15 mouse cellular contexts compared by ENCODE assay signal in the genomic region with DNA sequence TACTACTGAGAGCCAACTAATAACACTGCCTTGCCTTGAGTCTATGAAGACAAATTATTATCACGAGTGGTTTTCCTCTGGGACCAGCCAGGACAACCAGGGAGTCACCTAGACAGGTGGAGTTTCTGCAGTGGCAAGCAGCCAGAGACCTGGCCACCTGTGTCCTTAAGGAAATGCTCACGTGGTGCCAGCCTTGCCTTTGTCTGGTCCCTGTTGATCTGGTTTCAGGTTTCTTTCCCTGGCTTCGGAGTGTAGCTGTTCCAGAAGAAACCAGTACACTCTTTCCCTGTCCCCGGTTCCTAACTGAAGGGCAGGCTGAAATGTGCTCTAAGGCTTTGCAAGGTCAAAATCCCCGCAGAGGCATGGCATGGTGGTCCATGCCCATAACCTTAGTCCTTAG. TPM values are rescaled to one million over a fixed set of nuclear protein-coding genes. Genes with fewer than 3 reads are reported as not detected.
DNase-seq lines count a peak whose midpoint lies in the region; ATAC-seq and TF ChIP-seq lines count a peak whose summit lies in the region.
"Had no signal": no experiment of that assay in that cellular context is flagged by ENCODE, and none has a peak within 500 bp of the region (broad histone marks: within the 10 kb centered on the region; RNA-seq: fewer than 3 reads in every experiment).

No protein-coding gene starts in this region.

- no peak for ATAC-seq in lung, embryonic 15.5 days (ENCODE audit: borderline replicate concordance, extremely low read depth, low FRiP score, low TSS enrichment)
- peak; percentile 70 for ATAC-seq in stomach, postnatal 0 days (ENCODE audit: low FRiP score, low TSS enrichment)
- ATAC-seq: midbrain, embryonic 15.5 days had no signal

- H3K36me3 ChIP-seq in lung, embryonic 15.5 days: no peaks in the 10 kb centered on the region
- H3K36me3 ChIP-seq in stomach, postnatal 0 days (ENCODE audit: control insufficient read depth, insufficient read depth, low read length): no peaks in the 10 kb centered on the region
- H3K36me3 ChIP-seq: hindbrain, embryonic 15.5 days; midbrain, embryonic 15.5 days had no signal

- no peak overlapping the region for H3K9ac ChIP-seq in lung, embryonic 15.5 days
- H3K9ac ChIP-seq in stomach, postnatal 0 days (ENCODE audit: low read length): no peak overlapping the region
- H3K9ac ChIP-seq: hindbrain, embryonic 15.5 days; midbrain, embryonic 15.5 days had no signal

- WGBS in lung, embryonic 15.5 days: 32% methylated on average over 5 of the region's 5 CpGs
- 42% methylated on average over 5 of the region's 5 CpGs for WGBS in stomach, postnatal 0 days

- H3K4me2 ChIP-seq in lung, embryonic 15.5 days: no peak overlapping the region
- no peak overlapping the region for H3K4me2 ChIP-seq in stomach, postnatal 0 days (replicated peaks; ENCODE audit: low read depth)
- H3K4me2 ChIP-seq: hindbrain, embryonic 15.5 days; midbrain, embryonic 15.5 days had no signal

- TF ChIP-seq EP300 in stomach, postnatal 0 days (optimal IDR thresholded peaks at IDR 0.05): no peak

- no peak overlapping the region for H3K4me3 ChIP-seq in lung, embryonic 15.5 days
- H3K4me3 ChIP-seq in stomach, postnatal 0 days (ENCODE audit: low read depth, low read length): no peak overlapping the region
- H3K4me3 ChIP-seq: heart, adult 2 months; hindbrain, embryonic 15.5 days; midbrain, embryonic 15.5 days had no signal

- no peaks in the 10 kb centered on the region for H3K4me1 ChIP-seq in lung, embryonic 15.5 days
- no peaks in the 10 kb centered on the region for H3K4me1 ChIP-seq in stomach, postnatal 0 days (replicated peaks; ENCODE audit: control insufficient read depth, insufficient read depth)
- H3K4me1 ChIP-seq: hindbrain, embryonic 15.5 days; midbrain, embryonic 15.5 days had no signal

- peak; percentile 30 for DNase-seq in cerebellum, adult 8-10 months
- DNase-seq in cerebellum, adult 11 months: no peak
- DNase-seq in lung, postnatal 14 days: no peak
- peak; percentile 65 for DNase-seq in kidney, postnatal 10 days
- peak; percentile 79 for DNase-seq in stomach, postnatal 0 days (ENCODE audit: low spot score)
- DNase-seq in urinary bladder, adult 2 months (ENCODE audit: low spot score): no peak
- DNase-seq in layer of hippocampus, adult 11-12 months (ENCODE audit: low spot score): no peak
- DNase-seq: adrenal gland, postnatal 25 days; heart, adult 2 months; heart, postnatal 10 days; right cerebral cortex, postnatal 25 days; thymus, postnatal 36 days had no signal

- no peak for TF ChIP-seq CTCF in stomach, postnatal 0 days (IDR thresholded peaks at IDR 0.05; ENCODE audit: low read depth)

- H3K27me3 ChIP-seq in lung, embryonic 15.5 days: no peaks in the 10 kb centered on the region
- no peaks in the 10 kb centered on the region; the same call in 1 of the 2 replicates for H3K27me3 ChIP-seq in stomach, postnatal 0 days (ENCODE audit: control insufficient read depth, insufficient read depth, low read length)
- H3K27me3 ChIP-seq: hindbrain, embryonic 15.5 days; midbrain, embryonic 15.5 days had no signal

- H3K27ac ChIP-seq in lung, embryonic 15.5 days: peak overlapping the region; percentile 50
- peak overlapping the region; percentile 61 for H3K27ac ChIP-seq in stomach, postnatal 0 days (replicated peaks)
- H3K27ac ChIP-seq: heart, adult 2 months; hindbrain, embryonic 15.5 days; midbrain, embryonic 15.5 days had no signal

- no peaks in the 10 kb centered on the region for H3K9me3 ChIP-seq in lung, embryonic 15.5 days
- no peaks in the 10 kb centered on the region for H3K9me3 ChIP-seq in stomach, postnatal 0 days (ENCODE audit: control insufficient read depth, low read length)
- H3K9me3 ChIP-seq: hindbrain, embryonic 15.5 days; midbrain, embryonic 15.5 days had no signal

RNA-seq across cellular contexts. Expression of a gene that starts 7.9 kb away (rescaled TPM):
- polyA plus RNA-seq in lung, embryonic 15.5 days (2015; fragmentation: Nextera tagmentation; extraction: Ambion mirVana): 1.5 TPM in 2 replicates
- 2.4 and 2.7 TPM in 2 replicates for polyA plus RNA-seq in stomach, postnatal 0 days (2015; fragmentation: Nextera tagmentation; extraction: Ambion mirVana)
- polyA plus RNA-seq in urinary bladder, adult 2 months (2012; rRNA removed): 0.70 and 1.5 TPM in 2 replicates

RNA-seq across cellular contexts. Expression of a gene that starts 8.7 kb away (rescaled TPM):
- polyA plus RNA-seq in lung, embryonic 15.5 days (2015; fragmentation: Nextera tagmentation; extraction: Ambion mirVana): 0.44 and 0.50 TPM in 2 replicates
- 9.4 and 11.0 TPM in 2 replicates for polyA plus RNA-seq in stomach, postnatal 0 days (2015; fragmentation: Nextera tagmentation; extraction: Ambion mirVana)
- polyA plus RNA-seq in urinary bladder, adult 2 months (2012; rRNA removed): 0.66 and 0.74 TPM in 2 replicates

RNA-seq across cellular contexts. Expression of a gene that starts 17.7 kb away (rescaled TPM):
- 99.2 and 102 TPM in 2 replicates for polyA plus RNA-seq in lung, embryonic 15.5 days (2015; fragmentation: Nextera tagmentation; extraction: Ambion mirVana)
- 179 and 191 TPM in 2 replicates for polyA plus RNA-seq in stomach, postnatal 0 days (2015; fragmentation: Nextera tagmentation; extraction: Ambion mirVana)
- polyA plus RNA-seq in urinary bladder, adult 2 months (2012; rRNA removed): 321 and 348 TPM in 2 replicates

RNA-seq across cellular contexts. Expression of a gene that starts 43.7 kb away (rescaled TPM):
- 107 and 108 TPM in 2 replicates for polyA plus RNA-seq in lung, embryonic 15.5 days (2015; fragmentation: Nextera tagmentation; extraction: Ambion mirVana)
- polyA plus RNA-seq in stomach, postnatal 0 days (2015; fragmentation: Nextera tagmentation; extraction: Ambion mirVana): 103 TPM in 2 replicates
- 371 and 680 TPM in 2 replicates for polyA plus RNA-seq in urinary bladder, adult 2 months (2012; rRNA removed)

RNA-seq across cellular contexts. Expression of a gene that starts 44.6 kb away (rescaled TPM):
- polyA plus RNA-seq in lung, embryonic 15.5 days (2015; fragmentation: Nextera tagmentation; extraction: Ambion mirVana): 29.3 and 32.6 TPM in 2 replicates
- polyA plus RNA-seq in stomach, postnatal 0 days (2015; fragmentation: Nextera tagmentation; extraction: Ambion mirVana): 19.4 and 20.9 TPM in 2 replicates
- polyA plus RNA-seq in urinary bladder, adult 2 months (2012; rRNA removed): 27.0 and 28.2 TPM in 2 replicates

Comparison
In these comparisons a context has a peak if more than half of its experiments do, and no peak if none do; other contexts are left out.
1. DNase-seq: peak in cerebellum, adult 8-10 months (single experiment), kidney, postnatal 10 days (single experiment) and stomach, postnatal 0 days (single experiment); none in cerebellum, adult 11 months (single experiment), lung, postnatal 14 days (single experiment), urinary bladder, adult 2 months (single experiment) and layer of hippocampus, adult 11-12 months (single experiment).